Mouse (Mus musculus): ENCODE results near the gene Usp12.

GRCm38 (mm10) chr5:146686954-146687353 is 107.9 kb downstream of the Usp12 start:
- TF ChIP-seq CTCF (conservative IDR thresholded peaks at IDR 0.05; ENCODE audit: insufficient read depth, insufficient read length, low read depth, low read length) = no peak; the same call in 1 of the 2 replicates
- TF ChIP-seq POLR2A (IDR thresholded peaks at IDR 0.05; ENCODE audit: low read depth, low read length) = no peak

All from kidney, adult 2 months (tissue).